Mouse (Mus musculus) adrenal gland, postnatal 4 days (tissue): ENCODE results near the gene Nfia. TPM values are rescaled to one million over a fixed set of nuclear protein-coding genes. Genes with fewer than 3 reads are reported as not detected.

Source experiments
- DNase-seq, 2 experiments: peaks; one replicate each; pipeline ENCODE4 v3.0.0; 2021 to 2022; ENCODE audit warnings: low spot score in 2 of 2, mixed read lengths in 2 of 2
- total RNA-seq, 2 experiments: library from RNA; stranded (reverse); gene quantifications; 2 replicates each; pipeline ENCODE4 v1.2.3; 2021

Gene Nfia
- total RNA-seq, 2 experiments from 2014 or later, result 208 to 223 TPM

DNA sequence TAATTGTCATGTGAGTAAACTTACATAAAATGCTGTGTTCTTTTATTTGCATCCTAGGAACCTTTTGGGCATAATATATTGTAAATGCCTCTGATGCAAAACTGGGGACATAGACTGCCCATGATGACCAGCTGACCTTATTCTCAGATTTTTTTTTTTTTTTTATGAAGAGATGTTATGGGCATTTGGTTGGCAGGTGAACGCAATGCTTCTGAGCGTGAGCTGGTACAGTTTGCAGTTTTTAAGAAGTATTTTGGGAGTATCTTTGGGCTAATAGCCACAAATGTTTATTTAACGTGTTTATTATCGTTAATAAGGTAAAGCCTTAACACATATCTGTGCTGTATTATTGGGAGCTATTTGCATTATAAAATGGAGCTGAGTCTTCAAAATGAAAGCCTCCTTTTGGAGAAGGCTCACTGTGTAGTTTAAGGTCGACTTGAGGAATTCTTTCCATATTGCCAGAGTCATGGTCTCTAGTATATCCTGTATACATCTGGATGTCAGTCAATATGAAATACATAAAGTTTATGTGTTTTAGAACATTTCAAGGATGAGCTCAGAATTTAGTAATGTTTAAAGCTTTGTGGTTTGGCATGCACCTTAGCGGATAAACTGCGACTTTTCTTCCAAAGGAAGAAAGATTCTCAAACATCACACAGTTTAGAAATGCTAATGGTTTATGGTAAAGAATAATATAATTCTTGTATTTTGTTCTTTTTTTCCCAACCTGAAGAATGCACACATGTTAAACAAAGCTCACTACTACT is 8.3 kb downstream of the Nfia start:
- DNase-seq, result no peak

DNA sequence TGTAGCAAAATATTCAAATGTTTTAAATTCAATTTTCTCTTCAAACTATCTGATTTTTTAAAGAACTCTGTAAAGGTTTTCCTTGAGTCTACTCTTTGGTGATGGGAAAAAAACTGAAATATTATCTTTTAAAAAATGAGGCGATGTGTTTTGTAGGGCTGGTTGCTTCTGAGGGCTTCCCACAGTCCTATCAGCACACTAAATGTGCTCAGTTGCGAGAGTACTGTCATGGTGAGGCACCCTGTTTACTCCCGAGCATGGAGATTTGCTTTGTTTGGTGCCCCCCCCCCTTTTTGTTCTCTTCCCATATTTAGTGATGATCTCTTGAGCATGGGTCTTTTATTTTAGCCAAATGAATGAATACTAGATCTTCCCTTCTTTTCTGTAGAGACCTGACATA is 9.5 kb downstream of the Nfia start:
- no peak for DNase-seq

DNA sequence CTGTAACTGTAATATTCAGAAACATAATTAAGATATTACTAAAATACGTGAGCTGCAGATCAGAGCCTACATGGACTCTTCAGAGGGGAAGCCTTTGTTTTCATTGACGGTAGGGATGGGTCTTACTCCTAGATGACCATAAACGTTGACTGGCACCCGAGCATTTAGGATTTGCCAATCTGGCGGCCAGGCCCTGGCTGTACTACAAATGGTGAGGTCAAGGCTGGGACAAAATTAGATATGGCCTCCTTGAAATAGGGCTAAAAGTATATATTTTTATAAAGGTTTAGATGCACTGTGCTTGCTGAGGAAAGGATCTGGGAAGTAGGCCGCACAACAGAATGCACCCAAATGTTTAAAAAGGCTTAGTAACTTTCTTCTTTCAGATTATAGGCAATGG is 10.0 kb downstream of the Nfia start:
- DNase-seq, result no peak

DNA sequence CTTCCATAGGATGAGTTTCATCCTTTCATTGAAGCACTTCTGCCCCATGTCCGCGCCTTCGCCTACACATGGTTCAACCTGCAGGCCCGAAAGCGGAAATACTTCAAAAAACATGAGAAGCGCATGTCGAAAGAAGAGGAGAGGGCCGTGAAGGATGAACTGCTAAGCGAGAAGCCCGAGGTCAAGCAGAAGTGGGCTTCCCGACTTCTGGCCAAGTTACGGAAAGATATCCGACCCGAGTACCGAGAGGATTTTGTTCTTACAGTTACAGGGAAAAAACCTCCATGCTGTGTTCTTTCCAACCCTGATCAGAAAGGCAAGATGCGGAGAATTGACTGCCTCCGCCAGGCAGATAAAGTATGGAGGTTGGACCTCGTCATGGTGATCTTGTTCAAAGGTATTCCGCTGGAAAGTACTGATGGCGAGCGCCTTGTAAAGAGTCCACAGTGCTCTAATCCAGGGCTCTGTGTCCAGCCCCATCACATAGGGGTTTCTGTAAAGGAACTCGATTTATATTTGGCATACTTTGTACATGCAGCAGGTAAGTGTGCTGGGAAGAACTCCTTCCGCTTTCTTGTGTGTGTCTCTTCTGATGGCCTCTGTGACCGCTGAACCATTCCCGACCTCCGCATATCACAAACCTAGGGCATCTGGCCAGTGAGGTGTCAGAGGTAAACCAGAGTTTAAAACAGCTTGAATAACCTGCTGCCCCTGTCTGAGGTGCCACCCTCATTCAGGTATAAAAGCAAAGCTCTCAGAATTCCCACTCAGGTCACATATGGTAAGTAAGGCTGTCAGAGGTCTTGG is 10.7 kb downstream of the Nfia start:
- no peak for DNase-seq

GRCm38 (mm10) chr4:97784236-97784635 is 11.7 kb downstream of the Nfia start:
- no peak for DNase-seq

DNA sequence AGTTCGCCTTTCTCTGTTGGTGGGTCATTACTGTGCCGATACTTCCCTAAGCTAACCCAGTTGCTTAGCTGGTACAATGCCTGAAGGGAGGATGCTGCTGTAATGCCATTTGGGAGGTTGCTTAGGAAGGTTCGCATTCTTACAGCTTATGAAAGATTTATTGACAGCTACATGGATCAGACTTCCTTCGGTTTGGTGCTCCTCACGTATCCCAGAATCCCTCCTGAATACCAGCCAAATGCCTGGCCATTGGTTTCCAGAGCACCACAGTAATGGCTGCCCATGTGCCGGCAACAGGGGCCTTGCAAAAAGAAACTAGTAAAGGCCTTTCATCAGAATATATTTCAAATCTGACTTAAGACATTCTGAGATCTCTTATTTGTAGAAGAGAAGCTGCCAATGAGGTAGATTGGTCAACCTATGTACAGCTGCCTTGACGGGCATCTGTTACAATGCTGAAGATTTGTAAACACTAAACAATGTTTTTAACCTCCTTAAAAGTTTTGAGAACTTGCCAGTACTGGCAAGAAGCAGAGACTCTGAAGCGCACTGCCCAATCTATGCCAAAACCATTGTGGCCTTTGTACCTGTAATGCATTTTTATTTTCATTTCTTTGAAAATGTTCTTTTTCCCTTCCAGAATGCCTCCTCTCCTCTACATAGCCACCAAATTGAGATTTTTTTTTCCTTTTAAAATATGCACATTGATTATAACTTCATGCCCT is 13.2 kb downstream of the Nfia start:
- DNase-seq, result no peak

- no peak for DNase-seq
Observed at GRCm38 (mm10) chr4:97786571-97786970, 14.0 kb downstream of the Nfia start.

- no peak for DNase-seq
Observed at GRCm38 (mm10) chr4:97787515-97787914, 15.0 kb downstream of the Nfia start.

- no peak for DNase-seq
Observed at GRCm38 (mm10) chr4:97788537-97788936, 16.0 kb downstream of the Nfia start.

DNA sequence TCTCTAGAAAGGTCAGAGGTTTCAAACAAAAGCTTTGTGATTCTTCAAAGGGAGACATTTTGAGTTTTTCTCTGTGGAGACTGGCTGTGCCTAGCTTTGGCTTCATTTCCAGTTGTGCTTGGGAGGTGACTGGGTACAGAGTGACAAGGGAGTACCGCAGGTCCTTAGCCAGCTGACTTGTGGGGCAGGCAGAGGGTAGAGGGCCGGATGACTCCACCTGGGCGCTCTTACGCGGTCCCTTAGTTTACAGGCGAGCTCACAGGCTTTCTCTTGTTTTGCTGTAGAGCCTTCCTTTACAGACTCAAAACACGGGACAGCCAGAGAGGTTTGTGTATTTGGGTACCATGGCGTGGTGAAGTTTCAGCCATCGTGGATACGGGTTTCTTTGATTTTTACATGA is 21.4 kb downstream of the Nfia start:
- no peak for DNase-seq

GRCm38 (mm10) chr4:97794865-97795264 is 22.3 kb downstream of the Nfia start:
- no peak for DNase-seq

GRCm38 (mm10) chr4:97795957-97796356 is 23.4 kb downstream of the Nfia start:
- no peak for DNase-seq

DNA sequence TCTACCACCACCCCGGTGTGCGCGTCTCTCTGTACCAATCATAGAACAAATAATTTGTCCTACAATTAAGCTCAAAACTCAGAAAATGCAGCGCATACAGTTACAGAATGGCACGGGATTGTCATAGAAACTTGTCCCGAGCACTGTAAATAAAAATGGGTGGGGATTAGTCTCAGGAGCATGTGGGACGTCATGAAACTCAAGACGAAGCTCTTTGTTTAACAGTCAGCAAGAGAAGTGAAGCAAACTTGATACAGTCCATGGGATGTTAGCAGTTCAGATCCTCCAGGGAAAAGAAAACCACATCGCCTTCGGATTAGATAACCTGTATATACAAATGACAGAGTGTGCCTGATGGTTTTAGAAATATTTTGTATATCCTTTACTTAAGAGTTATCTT is 24.0 kb downstream of the Nfia start:
- no peak for DNase-seq

DNA sequence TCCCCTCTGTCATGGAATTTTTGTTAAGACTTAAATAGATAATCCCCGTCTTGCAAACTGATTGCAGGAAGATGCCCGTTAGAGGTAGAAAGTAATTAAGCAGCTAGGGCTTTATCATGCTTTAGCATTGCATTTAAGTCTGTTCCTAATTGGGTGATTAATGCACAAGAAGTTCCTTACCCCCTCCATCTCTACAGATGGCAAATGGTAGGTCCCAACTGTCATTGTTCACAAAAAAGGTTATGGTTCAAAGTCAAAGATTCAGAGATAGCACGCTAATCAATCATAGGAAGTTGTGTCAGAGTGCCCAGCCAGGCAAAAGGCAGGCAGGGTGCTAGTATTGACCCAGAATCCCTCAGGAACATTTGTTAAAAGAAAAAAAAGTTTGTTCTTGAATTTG is 31.3 kb downstream of the Nfia start:
- no peak for DNase-seq

- DNase-seq, result no peak
Observed at GRCm38 (mm10) chr4:97804638-97805037, 32.1 kb downstream of the Nfia start.

DNA sequence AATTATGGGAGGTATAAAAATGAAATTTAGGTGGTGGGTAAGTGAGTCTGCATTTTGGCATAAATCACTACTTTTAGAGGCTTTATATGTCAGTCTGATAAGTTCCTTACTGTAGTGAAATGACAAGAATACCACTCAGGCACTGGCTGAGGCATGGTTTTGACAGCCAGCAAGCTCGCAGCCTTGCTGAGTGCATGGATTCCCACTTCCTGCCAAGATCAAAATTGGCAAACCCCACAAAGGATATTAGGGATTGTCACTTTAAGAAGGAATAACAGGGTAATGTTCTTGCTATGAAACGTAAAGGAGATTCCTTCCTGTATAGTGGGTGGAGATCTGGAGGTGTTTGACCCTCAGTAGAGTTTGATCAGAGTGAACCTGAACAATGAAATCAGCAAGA is 32.7 kb downstream of the Nfia start:
- no peak for DNase-seq

DNA sequence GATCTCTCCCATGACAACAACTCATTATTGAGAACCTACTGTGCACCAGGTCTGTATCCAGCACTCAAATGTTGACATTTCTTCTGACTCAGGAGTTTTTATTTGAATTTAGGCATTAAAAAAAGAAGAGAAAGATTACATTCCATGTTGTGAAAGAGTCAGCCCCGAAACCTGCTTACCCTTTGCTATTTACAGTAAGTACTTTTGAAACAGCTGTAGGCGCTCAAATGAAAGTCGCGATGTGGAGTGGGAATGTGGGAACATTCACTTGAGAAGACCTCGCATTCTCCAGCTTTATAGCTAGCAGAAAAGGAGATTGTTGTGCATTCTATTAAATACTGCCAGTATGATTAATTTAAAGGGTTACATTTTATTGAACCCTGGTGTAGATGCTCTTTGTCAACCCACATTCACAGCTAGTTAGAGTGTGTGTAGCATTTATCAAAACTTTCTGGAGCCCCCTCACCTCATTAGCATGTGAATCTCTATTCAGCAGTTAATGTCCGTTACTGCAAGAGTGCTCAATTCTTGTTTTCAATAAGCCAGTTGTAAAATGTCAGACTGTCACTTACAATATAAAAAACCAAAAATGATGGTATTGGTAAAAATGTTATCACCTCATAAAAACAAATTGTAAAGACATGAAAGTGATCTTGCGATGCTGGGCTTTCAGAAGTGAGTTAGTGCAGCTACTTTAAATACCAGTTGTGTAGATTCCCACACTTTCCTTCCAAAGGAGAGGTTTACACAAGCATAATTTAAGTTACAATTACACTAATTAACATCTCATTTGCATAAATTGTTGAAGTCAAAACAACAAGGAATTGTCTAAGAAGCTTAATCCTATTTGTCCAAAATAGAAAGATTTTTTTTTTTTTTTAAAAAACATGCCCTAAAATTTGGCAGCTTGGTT is 33.6 kb downstream of the Nfia start:
- DNase-seq, result no peak

- DNase-seq, result no peak
Observed at GRCm38 (mm10) chr4:97806924-97807323, 34.4 kb downstream of the Nfia start.

GRCm38 (mm10) chr4:97808885-97809284 is 36.4 kb downstream of the Nfia start:
- no peak for DNase-seq

- no peak for DNase-seq
Observed at GRCm38 (mm10) chr4:97809582-97810295, 37.2 kb downstream of the Nfia start.
